Mouse (Mus musculus) forebrain, embryonic 13.5 days (tissue): Measurements from ENCODE around the gene Tnfsf18. TPM values are rescaled to one million over a fixed set of nuclear protein-coding genes. Genes with fewer than 3 reads are reported as not detected.

Experiments used
- ATAC-seq: fragments of 200-750 bp; cut with Nextera tagmentation; 2 replicates; pipeline ENCODE4 v1.8.0; 2017
- H3K27ac ChIP-seq: fragments of 300-500 bp; sonication (generic); 2 replicates; pipeline ENCODE4 v1.5.1; 2015; ENCODE audit warnings: inconsistent platforms, mild to moderate bottlenecking, moderate library complexity
- H3K27me3 ChIP-seq: fragments of 300-500 bp; sonication (generic); 2 replicates; pipeline ENCODE4 v1.6.1; 2015; ENCODE audit warnings: mild to moderate bottlenecking, inconsistent platforms
- H3K36me3 ChIP-seq: fragments of 300-500 bp; sonication (generic); 2 replicates; pipeline ENCODE4 v1.6.1; 2015; ENCODE audit warnings: mild to moderate bottlenecking, inconsistent platforms; ENCODE audit not compliant: poor library complexity, severe bottlenecking
- H3K4me1 ChIP-seq: fragments of 300-500 bp; sonication (generic); 2 replicates; pipeline ENCODE4 v1.6.1; 2015; ENCODE audit warnings: inconsistent platforms
- H3K4me2 ChIP-seq: fragments of 300-500 bp; sonication (generic); 2 replicates; pipeline ENCODE4 v1.6.1; 2015; ENCODE audit warnings: inconsistent platforms, mild to moderate bottlenecking, moderate library complexity
- H3K4me3 ChIP-seq: fragments of 300-500 bp; sonication (generic); 2 replicates; pipeline ENCODE4 v1.5.1; 2015; ENCODE audit warnings: mild to moderate bottlenecking, inconsistent platforms
- H3K9ac ChIP-seq: fragments of 300-500 bp; sonication (generic); 2 replicates; pipeline ENCODE4 v1.6.1; 2015; ENCODE audit warnings: mild to moderate bottlenecking, inconsistent platforms
- H3K9me3 ChIP-seq: fragments of 300-500 bp; sonication (generic); replicated peaks from 2 replicates; pipeline ENCODE4 v1.6.1; 2016; ENCODE audit warnings: inconsistent platforms
- WGBS: fragments of 180-500 bp; shearing (Covaris S2); methylation state at CpG from one replicate; pipeline ENCODE4 v1.1.7; 2015; 5-methylcytosine and 5-hydroxymethylcytosine counted together
- polyA plus RNA-seq: library from polyadenylated mRNA; unstranded; fragments of >200 nt; fragmentation: Nextera tagmentation; extraction: Ambion mirVana; gene quantifications from 2 replicates; pipeline ENCODE4 v1.2.1, GENCODE M21; 2015

Gene Tnfsf18
- polyA plus RNA-seq, 1 experiment from 2014 or later, result 0.08 TPM

GRCm38 (mm10) chr1:161500114-161500810, 5.8 kb downstream of the Tnfsf18 start:
- H3K4me3 ChIP-seq, result no peak overlapping the region
- H3K4me2 ChIP-seq, result no peak overlapping the region
- H3K9me3 ChIP-seq, result no peaks in the 10 kb centered on the region
- H3K4me1 ChIP-seq, result no peaks in the 10 kb centered on the region
- WGBS, result 84% methylated on average over 6 of the region's 6 CpGs
- no peaks in the 10 kb centered on the region for H3K36me3 ChIP-seq
- H3K9ac ChIP-seq, result no peak overlapping the region
- ATAC-seq, result no peak
- H3K27me3 ChIP-seq, result no peaks in the 10 kb centered on the region
- no peak overlapping the region for H3K27ac ChIP-seq

- H3K4me3 ChIP-seq, result no peak overlapping the region
- H3K4me2 ChIP-seq, result no peak overlapping the region
- no peak for ATAC-seq
- no peaks in the 10 kb centered on the region for H3K36me3 ChIP-seq
- H3K27me3 ChIP-seq, result no peaks in the 10 kb centered on the region
- no peaks in the 10 kb centered on the region for H3K4me1 ChIP-seq
- no peaks in the 10 kb centered on the region for H3K9me3 ChIP-seq
- 91% methylated on average over 4 of the region's 4 CpGs for WGBS
- H3K9ac ChIP-seq, result no peak overlapping the region
- no peak overlapping the region for H3K27ac ChIP-seq
These were observed 6.3 kb downstream of the Tnfsf18 start for GRCm38 (mm10) chr1:161500811-161501146.

- Histone ChIP-seq H3K9ac (no peak overlapping the region), H3K4me2 (no peak overlapping the region), H3K36me3 (no peaks in the 10 kb centered on the region), H3K9me3 (no peaks in the 10 kb centered on the region), H3K4me1 (no peaks in the 10 kb centered on the region), H3K4me3 (no peak overlapping the region), H3K27ac (no peak overlapping the region), H3K27me3 (no peaks in the 10 kb centered on the region)
- ATAC-seq, result no peak
- WGBS, result 94% methylated on average over 4 of the region's 4 CpGs
These were observed 11.9 kb downstream of the Tnfsf18 start for GRCm38 (mm10) chr1:161506317-161506716.

GRCm38 (mm10) chr1:161507623-161508047, 13.2 kb downstream of the Tnfsf18 start:
- whole genome bisulfite sequencing, result 59% methylated on average over 3 of the region's 3 CpGs

GRCm38 (mm10) chr1:161517355-161517754, 22.9 kb downstream of the Tnfsf18 start:
- ATAC-seq, result no peak
- Histone ChIP-seq H3K4me2 (no peak overlapping the region), H3K4me3 (no peak overlapping the region), H3K9ac (no peak overlapping the region), H3K27me3 (no peaks in the 10 kb centered on the region), H3K9me3 (no peaks in the 10 kb centered on the region), H3K36me3 (no peaks in the 10 kb centered on the region), H3K4me1 (no peaks in the 10 kb centered on the region), H3K27ac (no peak overlapping the region)
- 83% methylated on average over 3 of the region's 3 CpGs for WGBS

More at GRCm38 (mm10) chr1:161507623-161508047, 13.2 kb downstream of the Tnfsf18 start:
- H3K9me3 ChIP-seq, result no peaks in the 10 kb centered on the region
- H3K4me1 ChIP-seq, result no peaks in the 10 kb centered on the region
- no peaks in the 10 kb centered on the region for H3K27me3 ChIP-seq
- H3K4me2 ChIP-seq, result no peak overlapping the region
- no peak overlapping the region for H3K4me3 ChIP-seq
- no peak overlapping the region for H3K27ac ChIP-seq
- H3K9ac ChIP-seq, result no peak overlapping the region
- no peak for ATAC-seq
- H3K36me3 ChIP-seq, result no peaks in the 10 kb centered on the region

GRCm38 (mm10) chr1:161520223-161520622, 25.8 kb downstream of the Tnfsf18 start:
- H3K9me3 ChIP-seq, result no peaks in the 10 kb centered on the region
- no peak overlapping the region for H3K4me3 ChIP-seq
- no peak overlapping the region for H3K27ac ChIP-seq
- H3K9ac ChIP-seq, result no peak overlapping the region
- ATAC-seq, result no peak
- H3K4me1 ChIP-seq, result no peaks in the 10 kb centered on the region
- 89% methylated on average over 1 of the region's 1 CpGs for WGBS
- H3K4me2 ChIP-seq, result no peak overlapping the region
- no peaks in the 10 kb centered on the region for H3K27me3 ChIP-seq
- H3K36me3 ChIP-seq, result no peaks in the 10 kb centered on the region

- no peak overlapping the region for H3K4me3 ChIP-seq
- no peaks in the 10 kb centered on the region for H3K9me3 ChIP-seq
- no peak for ATAC-seq
- no peaks in the 10 kb centered on the region for H3K4me1 ChIP-seq
- H3K9ac ChIP-seq, result no peak overlapping the region
- no peaks in the 10 kb centered on the region for H3K27me3 ChIP-seq
- no peaks in the 10 kb centered on the region for H3K36me3 ChIP-seq
- no peak overlapping the region for H3K4me2 ChIP-seq
- WGBS, result 87% methylated on average over 1 of the region's 1 CpGs
- no peak overlapping the region for H3K27ac ChIP-seq
These were observed 33.7 kb downstream of the Tnfsf18 start for GRCm38 (mm10) chr1:161528173-161528572.

GRCm38 (mm10) chr1:161550596-161551095, 56.2 kb downstream of the Tnfsf18 start:
- H3K4me1 ChIP-seq, result no peaks in the 10 kb centered on the region
- H3K27me3 ChIP-seq, result no peaks in the 10 kb centered on the region
- H3K4me2 ChIP-seq, result no peak overlapping the region
- WGBS, result 91% methylated on average over 5 of the region's 5 CpGs
- no peak overlapping the region for H3K4me3 ChIP-seq
- no peaks in the 10 kb centered on the region for H3K36me3 ChIP-seq
- ATAC-seq, result no peak
- no peak overlapping the region for H3K27ac ChIP-seq
- H3K9ac ChIP-seq, result no peak overlapping the region
- no peaks in the 10 kb centered on the region for H3K9me3 ChIP-seq

GRCm38 (mm10) chr1:161552098-161552497, 57.6 kb downstream of the Tnfsf18 start:
- no peaks in the 10 kb centered on the region for H3K9me3 ChIP-seq
- H3K36me3 ChIP-seq, result no peaks in the 10 kb centered on the region
- H3K4me2 ChIP-seq, result no peak overlapping the region
- H3K9ac ChIP-seq, result no peak overlapping the region
- no peak for ATAC-seq
- H3K4me1 ChIP-seq, result no peaks in the 10 kb centered on the region
- H3K27me3 ChIP-seq, result no peaks in the 10 kb centered on the region
- H3K27ac ChIP-seq, result no peak overlapping the region
- WGBS, result 86% methylated on average over 2 of the region's 2 CpGs
- no peak overlapping the region for H3K4me3 ChIP-seq

Other genes with a start within 250 kb of the Tnfsf18 start
- 345 and 360 TPM in 2 replicates for gene Prdx6, start 243.4 kb upstream of the Tnfsf18 start, polyA plus RNA-seq
- gene Tnfsf4, start 99.2 kb upstream of the Tnfsf18 start, polyA plus RNA-seq, result not detected in 2 replicates